Mouse (Mus musculus): ENCODE data around the gene Sebox.
"Not testable (repeated sequence)": the region's sequence is repeated elsewhere in the genome, so short reads cannot be mapped to it uniquely, and the experiment has no call there.

Gene Sebox

DNA sequence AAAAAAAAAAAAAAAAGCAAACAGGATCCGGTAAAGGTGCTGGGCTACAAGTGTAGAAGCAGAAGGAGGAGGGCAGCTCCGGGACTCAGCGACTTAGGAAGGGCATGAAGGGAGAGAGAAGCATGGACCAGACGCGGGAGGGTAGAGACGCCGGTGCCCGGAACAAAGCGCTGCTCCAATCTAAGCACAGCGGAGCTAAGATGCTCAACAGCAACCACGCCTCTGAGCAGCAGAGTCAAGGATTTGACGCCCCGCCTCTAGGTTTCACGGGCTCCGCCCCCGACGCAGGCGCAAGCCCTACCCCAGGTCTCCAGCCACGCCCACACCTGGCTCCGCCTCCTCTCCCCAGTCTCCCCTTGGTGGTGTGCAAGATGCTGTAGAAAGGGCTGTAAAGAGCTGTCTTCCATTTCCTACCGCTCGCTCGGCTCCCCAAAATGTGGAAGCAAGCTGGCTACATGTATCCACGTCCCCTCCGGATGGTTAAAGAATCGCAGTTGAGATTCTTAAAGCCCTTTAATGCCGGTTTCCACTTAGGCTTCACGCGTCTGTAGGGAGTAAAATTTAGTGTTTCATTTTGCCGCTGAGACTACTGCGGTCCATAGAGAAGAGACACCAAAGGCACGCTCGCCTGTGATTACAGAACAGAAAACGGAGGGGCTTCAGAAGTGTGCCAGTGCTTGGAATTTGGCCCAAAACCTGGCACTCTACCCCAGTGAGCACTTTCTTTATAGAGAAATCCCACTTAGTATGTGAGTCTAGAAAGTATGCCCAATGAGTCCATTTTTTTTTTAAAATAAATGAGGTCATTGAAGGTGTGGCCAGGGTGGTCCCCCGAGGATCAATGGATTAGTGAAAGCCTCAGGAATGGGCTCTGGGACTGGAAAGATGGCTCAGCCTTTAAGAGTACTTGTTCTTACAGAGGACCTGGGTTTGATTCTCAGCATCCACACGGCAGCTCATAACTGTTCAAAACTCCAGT, 5.4 kb upstream of the Sebox start, which contains the start of gene Sarm1:
Gene Sarm1, minus strand, starts transcription at position 211 of the 979 bp plus-strand sequence.
- DNase-seq (ENCODE audit: low spot score in 2 of 2) = peak; percentile 77 to 91

DNA sequence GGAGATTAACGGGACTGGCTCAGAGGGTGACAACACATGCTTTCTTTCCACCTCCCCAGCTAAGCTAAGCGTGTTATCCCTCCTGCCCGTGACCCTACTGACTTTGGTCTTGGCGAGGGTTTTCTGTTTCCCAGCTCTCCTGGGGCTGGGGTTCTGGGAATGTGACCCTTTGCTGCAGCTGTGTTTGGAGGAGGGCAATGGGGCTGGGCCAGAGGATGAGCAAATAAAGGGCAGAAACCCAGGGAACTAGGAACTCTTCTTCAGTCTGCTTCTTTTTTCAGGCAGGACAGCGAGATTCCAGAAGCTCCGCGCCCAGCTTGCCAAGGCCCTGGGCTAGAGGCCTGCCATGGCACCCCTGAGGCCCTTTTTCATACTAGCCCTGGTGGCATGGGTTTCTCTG, 4.2 kb upstream of the Sebox start, which contains the start of gene Vtn:
Gene Vtn, plus strand, starts transcription at position 88 of the 400 bp plus-strand sequence.
- DNase-seq (ENCODE audit: low spot score in 2 of 2) = no peak

DNA sequence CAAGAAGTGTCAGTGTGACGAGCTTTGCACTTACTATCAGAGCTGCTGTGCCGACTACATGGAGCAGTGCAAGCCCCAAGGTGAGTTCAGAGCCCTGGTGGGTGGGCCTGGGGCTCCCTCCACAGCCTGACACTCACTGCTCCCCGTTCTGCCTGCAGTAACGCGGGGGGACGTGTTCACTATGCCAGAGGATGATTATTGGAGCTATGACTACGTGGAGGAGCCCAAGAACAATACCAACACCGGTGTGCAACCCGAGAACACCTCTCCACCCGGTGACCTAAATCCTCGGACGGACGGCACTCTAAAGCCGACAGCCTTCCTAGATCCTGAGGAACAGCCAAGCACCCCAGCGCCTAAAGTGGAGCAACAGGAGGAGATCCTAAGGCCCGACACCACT, 3.7 kb upstream of the Sebox start:
- DNase-seq (ENCODE audit: low spot score in 2 of 2) = no peak

DNA sequence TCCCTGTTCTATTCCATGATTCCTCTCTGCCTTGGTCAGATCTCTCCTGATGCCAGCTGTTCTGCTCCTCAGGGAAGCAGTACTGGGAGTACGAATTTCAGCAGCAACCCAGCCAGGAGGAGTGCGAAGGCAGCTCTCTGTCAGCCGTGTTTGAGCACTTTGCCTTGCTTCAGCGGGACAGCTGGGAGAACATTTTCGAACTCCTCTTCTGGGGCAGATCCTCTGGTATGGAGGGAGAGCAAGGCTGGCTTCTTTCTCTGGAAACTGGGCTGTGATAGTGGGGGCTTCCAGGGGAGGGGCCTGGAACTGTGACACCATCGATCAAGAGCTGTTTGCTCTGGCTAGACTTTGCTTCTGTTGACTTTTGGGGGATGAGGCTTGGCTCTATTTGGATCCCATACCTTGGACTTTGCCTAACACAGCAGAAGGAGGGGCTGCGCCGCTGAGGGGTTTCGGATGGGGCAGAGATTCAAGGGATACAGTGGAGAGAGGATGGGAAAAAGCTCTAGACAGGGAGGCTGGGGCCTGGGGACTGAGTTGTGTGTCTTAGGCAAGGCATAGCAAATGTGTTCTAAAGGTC, 2.5 kb upstream of the Sebox start:
- DNase-seq (ENCODE audit: low spot score in 2 of 2) = no peak

DNA sequence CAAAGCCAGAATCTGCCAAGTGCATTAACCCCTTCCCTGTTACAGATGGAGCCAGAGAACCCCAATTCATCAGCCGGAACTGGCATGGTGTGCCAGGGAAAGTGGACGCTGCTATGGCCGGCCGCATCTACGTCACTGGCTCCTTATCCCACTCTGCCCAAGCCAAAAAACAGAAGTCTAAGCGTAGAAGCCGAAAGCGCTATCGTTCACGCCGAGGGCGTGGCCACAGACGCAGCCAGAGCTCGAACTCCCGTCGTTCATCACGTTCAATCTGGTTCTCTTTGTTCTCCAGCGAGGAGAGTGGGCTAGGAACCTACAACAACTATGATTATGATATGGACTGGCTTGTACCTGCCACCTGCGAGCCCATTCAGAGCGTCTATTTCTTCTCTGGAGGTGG, 1.7 kb upstream of the Sebox start:
- no peak for DNase-seq (ENCODE audit: low spot score in 2 of 2)

DNA sequence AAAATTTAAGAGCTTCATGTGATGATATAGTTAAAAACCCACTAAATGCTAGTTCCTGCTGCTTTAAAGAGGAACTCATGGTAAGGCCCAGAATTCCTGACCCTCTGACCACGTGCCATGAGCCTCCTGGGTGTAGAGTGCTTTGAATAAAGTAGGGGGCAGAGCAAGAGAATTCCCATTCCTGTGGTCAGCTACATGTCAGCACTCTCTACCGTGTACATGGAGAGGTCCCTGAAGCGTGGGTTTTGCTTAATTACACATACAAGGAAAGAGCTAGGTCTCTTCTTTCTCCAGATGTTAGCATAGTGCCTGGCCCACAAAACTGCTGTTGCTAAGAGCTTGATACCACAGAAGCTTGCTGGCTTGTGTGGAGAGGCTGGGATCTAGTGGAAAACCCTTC, 2.2 kb downstream of the Sebox start:
- DNase-seq (ENCODE audit: low spot score in 2 of 2) = no peak

DNA sequence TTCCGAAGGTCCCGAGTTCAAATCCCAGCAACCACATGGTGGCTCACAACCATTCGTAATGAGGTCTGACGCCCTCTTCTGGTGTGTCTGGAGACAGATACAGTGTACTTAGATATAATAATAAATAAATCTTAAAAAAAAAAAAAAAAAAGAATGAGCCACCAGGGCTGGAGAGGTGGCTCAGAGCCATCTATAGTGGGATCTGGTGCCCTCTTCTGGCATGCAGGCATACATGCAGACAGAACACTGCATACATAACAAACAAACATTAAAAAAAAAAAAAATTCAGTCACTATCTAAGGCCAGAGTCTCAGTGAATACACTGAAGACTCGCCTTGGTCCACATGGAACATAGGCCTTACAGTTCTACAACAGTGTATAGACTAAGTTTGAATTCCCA, 5.9 kb downstream of the Sebox start:
- no peak for DNase-seq (ENCODE audit: low spot score in 2 of 2)

DNA sequence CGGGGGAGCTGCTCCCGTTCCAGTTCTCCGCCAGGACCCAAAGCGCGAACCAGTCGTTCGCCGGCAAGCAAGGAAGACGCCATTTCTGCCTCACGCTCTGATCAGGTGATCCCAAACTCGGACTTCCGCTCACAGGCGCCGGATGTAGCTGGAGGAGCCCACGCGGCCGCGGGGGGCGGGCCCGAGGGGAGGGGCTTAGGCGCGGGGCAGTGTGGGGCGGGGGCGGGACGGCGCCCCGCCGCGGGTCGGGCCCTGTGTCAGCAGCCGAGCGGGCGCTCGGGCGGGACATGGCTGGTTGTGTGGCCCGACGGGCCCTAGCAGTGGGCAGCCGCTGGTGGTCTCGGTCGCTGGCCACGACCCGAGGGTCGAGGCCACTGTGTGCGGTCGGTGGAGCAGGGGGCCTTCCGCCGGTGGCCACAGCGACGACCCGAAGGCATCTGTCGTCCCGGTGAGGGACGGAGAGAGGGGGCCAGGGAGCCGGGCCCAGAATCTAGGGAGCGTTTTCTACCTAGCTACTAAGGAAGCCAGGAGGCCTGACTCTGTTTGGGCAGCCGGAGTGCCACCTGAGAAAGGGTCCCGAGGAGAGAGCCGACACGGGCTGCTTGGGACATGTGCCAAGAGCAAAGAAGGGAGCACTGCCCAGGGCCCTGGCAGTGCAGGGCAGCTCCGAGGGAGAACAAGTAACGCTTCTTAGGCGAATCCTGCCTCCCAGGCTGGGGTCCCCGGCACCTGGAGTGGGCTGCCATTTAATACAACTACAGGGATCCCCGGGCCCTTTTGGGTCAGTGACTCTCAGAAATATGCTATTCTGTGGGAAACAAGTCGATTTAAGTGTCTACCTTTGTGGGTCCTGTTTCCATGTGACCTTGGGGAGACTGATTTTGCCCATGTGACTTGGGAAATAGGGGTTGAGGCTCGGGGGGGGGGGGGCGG, 9.0 kb downstream of the Sebox start, which contains the start of the genes Tmem199 and Poldip2:
Gene Tmem199, minus strand, starts transcription at position 148 of the 933 bp plus-strand sequence.
Gene Poldip2, plus strand, starts transcription at position 169 of the 933 bp plus-strand sequence.
- peak; percentile 83 to 90 for DNase-seq (ENCODE audit: low spot score in 2 of 2)

DNA sequence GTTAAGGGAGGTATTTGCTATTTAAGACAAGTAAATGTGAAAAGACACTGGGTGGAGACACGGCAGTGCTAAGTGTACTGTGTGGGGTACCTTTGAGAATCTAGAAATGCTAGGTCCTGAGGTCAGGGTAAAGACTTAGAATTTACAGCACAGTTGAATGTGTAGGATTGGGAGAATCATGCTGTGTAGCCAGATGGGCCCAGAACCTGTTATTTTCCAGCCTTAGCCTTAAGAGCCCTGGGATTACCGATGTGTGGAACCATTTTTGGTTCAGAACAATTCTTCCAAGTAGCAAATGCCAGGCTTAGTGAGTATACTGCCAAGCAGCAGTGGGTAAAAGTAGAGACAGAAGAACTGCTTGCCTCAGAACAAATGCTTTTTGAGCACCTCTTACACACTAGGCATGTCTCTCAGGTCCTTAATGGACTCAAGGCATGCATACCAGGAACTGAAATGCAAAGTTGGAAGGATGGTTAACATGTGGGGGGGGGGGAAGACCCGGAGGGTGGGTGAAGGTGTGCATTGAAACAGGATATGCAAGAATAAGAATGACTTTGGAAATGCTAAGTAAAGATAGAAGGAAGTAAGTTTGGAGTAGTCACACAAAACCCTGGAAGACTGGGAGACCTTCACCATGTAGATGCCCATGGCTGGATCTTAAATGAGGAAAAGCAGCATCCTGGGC, 10.0 kb downstream of the Sebox start:
- DNase-seq (ENCODE audit: low spot score in 2 of 2) = no peak

DNA sequence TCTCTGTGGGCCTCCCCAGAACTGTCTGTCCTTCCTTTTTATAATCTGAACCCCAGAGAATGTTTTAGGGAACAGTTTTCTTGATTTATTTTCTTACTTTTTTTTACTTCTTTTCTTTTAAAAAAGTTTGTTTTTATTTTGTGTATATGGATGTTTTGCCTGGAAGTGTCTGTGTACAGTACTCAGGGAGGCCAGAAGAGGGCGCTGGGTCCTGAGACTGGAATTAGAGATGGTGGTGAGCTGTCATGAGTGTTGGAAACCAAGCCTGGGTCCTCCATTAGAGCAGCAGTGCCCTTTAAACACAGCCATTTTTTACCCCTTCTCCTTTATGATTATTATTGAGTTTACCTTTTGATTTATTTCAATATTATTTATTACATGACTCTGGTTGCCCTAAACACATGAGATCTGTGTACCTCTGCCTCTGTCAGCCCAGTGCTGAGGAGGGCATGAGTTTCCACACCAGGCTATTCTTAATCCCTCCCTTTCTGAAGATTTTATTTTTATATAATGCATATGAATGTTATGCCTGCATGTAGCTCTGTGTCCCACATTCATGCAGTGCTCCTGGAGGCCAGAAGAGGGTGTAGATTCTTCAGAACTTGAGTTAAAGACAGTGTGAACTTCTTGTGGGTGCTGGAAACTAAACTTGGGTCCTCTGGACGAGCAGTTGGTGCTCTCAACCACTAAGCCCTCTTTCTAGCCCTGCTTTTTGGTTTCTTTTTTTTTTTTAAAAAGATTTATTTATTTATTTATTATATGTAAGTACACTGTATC, 12.5 kb downstream of the Sebox start:
- no peak for DNase-seq (ENCODE audit: low spot score in 2 of 2)

DNA sequence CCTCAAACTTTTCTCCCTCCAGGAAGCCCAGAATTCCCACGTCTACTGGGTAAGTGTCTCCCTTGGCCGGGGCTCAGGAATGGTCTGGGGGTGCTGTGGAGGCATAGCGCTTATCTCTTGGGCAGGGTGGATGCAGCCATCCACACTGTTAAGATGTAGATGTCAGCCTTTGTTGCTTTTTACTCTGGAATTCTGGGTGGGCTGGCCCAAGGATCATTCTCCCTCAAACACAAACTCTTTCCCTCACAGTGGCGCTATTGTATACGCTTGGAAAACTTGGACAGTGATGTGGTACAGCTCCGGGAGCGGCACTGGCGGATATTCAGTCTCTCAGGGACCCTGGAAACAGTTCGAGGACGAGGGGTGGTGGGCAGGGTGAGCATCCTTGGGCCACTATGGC, 15.7 kb downstream of the Sebox start:
- DNase-seq (ENCODE audit: low spot score in 2 of 2) = no peak

DNA sequence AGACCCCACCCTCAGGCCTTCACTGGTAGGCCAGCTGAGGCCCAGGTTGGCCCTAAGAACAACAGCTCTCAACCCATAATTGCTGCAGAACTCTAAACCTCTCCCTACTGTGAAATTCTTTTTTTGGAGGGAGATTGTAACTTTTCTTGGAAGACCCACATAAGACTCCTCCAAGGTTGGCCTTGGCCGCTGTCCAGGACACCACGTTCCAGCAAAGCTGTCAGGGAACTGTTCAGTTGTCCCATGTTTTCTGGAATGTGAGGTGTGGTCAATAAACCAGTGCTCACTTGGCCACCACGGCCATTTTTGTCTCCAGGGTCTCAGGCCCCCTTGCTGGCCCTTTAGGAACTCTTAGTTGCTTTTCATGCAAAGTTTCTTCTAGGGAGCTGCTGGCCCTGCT, 18.6 kb downstream of the Sebox start:
- no peak for DNase-seq (ENCODE audit: low spot score in 2 of 2)

DNA sequence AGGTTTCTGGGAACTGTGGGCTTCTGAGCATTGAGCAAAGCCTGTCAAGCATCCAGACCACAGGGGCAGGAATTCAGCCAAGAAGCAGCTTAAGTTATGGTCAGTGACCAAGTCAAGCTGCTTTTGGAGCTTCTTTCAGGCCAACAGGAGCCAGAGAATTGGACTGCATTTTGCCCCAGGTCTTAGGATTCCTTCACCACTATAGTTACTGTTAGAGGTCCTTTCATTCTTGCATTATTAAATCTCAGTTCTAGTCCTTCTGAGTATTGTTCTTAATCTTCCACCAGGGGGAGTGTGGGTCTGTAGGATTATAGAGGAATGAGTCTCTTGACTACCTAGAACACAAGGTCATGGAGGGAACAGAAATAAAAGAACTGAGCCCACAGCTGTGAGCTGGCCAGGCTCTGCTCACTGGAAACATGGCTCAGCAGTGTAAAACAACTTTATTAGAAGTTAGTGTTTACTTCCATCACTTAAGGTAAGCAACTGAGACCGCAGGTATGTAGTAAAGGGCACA, 19.3 kb downstream of the Sebox start:
- DNase-seq (ENCODE audit: low spot score in 2 of 2) = no peak

DNA sequence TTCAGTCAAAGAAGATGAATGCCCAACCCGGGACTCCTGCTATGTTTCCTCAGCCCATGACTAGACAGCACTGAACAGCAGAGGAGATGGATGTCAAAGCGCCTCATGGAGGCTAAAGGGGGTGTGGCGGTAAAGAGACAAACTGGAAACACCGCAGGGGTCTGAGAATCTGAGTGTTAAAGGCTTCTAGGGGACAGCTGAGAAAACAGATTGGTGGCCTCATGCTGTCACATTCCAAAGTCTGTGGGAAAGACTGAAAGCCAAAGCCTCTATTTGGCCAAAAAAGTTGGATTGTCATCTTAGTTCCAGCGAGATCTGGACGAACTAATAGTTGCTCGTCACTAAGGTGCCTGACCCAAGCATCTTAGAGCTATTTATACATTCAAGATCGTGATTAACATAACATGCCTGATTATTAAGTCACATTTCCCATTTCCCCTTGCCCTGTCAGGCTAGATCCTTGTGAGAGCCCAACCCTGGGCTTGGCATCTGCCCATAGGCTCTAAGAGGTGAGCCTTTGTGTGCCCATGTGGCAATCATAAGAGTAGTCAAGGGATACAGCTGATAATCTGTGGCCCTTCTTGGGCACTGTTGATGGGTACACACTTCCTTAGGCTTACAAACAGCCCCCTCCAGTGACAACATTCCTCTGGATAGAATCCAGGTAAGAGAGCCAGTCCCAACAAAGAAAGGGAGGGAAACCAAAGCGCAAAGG, 20.2 kb downstream of the Sebox start:
- DNase-seq (ENCODE audit: low spot score in 2 of 2) = no peak

DNA sequence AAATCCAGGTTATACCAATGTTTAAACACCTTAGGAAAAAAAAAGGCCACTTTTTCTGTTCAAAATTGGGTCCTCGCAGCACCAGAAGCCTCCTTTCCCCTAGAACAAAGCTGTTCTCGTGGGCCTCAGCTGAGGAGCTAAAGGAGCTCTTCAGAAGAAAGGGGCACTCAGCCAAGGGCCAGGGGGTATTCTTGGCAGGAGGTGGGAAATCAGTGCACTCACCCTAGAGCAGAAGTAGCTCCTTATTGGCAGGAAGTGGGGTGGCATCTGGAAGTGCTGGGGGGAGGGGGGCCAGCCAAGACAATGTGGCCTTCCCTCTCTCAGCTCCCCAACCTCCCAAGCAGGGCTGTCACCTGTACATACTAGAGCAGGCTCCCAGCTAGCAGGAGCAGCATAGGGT, 21.6 kb downstream of the Sebox start:
- DNase-seq (ENCODE audit: low spot score in 2 of 2) = no peak

DNA sequence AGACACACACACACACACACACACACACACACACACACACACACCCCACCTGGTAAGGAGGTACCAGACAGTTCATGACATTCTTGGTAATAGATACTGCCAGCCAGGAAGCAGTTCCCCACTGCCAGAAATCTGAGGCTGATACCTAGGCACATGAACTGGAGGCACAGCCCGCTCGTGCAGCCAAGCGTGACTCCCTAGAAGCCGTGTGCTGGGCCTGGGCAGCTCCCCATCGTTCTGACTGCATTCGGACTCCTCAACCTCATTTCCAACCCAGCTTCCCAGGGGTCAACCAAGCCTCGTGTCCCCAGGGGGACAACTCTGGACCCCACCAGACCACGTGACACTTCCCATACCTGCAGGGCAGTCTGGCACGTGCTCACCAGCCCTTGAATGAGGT, 25.5 kb downstream of the Sebox start:
- DNase-seq (ENCODE audit: low spot score in 2 of 2) = no peak

DNA sequence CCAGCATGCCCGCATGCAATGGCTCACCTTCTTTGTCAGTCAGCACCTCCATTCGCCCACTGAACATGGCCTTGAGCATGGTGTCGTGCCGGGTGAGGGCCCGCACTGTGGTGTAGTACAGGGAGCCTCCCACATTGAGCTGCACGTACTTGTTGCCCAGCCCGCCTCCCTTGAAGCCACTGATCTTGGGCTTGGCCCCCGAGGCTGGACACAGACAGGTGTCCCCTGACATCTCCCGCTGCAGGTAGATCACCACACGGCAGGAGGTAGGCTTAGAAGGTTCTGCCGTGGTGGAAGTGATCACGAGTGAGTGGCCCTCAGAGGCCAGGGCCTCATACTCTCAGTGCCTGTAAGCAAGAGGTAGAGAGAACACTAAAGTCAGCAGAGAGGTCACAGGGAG, 26.8 kb downstream of the Sebox start:
- DNase-seq (ENCODE audit: low spot score in 2 of 2) = no peak

DNA sequence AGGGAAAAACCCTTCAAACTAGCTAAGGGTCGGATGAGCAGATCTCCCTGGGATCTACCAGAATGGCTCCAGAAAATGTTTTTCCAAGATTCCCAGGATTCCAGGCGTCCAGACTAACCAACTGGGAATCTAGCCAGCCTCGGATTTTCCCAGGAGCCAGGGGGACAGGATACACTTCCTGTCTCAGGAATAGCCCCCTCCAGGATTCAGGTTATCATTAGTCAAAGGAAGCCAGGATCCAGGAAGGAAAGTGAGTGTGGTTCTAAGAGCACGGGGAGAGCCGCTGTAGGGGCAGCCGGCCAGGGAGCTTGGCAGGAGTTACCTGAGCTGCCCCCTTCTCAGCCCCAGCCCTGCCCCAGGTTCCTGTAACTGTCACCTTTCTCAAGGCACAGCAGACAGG, 27.8 kb downstream of the Sebox start:
- DNase-seq (ENCODE audit: low spot score in 2 of 2) = no peak

DNA sequence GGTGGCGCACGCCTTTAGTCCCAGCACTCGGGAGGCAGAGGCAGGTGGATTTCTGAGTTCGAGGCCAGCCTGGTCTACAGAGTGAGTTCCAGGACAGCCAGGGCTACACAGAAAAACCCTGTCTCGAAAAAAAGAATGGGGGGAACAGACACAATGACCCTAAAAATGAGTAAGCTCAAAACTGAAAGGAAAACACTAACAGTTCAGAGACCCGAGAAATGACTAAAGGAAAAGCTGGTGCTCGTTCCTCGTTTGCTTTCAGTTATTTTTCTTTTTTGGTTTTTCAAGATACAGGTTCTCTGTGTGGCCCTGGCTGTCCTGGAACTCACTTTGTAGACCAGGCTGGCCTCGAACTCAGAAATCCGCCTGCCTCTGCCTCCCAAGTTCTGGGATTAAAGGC, 28.3 kb downstream of the Sebox start:
- not testable (repeated sequence) for DNase-seq (ENCODE audit: low spot score in 2 of 2)

DNA sequence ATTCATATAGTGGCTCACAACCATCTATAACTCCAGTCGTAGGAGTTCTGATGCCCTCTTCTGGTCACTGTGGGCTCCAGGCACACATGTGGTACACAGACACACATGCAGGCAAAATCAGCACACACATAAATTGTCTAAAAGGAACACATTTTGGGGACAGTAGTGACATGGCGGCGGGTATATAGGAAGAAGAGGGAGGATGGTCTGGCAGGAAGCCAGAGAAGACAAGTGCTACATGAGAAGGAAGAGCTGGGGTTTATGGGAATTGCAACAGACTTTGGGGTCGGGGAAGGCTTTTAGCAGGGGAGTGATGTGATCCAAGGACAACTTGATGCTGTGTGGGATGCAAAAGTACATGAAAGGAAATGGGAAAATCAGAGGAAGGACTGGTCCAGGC, 31.3 kb downstream of the Sebox start:
- DNase-seq (ENCODE audit: low spot score in 2 of 2) = no peak

Data from urinary bladder, postnatal 36 days (tissue).